Mouse (Mus musculus): ENCODE data around the gene Slc4a4. TPM values are rescaled to one million over a fixed set of nuclear protein-coding genes. Genes with fewer than 3 reads are reported as not detected.

The Slc4a4 gene
- polyA plus RNA-seq, 1 experiment, result 905 TPM

DNA sequence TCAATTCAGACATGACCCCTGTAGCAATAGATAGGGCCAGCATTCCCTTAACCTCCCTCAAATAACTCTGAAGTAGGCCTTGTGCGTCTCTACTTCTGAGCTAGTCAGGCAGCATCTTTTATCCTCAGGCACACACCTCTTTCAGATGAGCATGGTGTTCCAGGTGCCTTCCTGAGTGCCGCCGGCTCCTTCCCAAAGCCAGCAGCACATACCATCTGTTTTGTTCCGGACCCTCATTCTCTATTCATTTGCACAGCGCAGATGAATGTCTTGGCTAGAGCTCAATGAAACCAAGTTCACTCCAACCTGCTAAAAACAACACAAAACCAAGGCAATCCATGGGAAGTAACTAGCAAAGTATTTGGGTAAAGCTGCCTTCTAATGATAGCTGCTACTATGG, 165.6 kb downstream of the Slc4a4 start:
- Histone ChIP-seq H3K27ac (ENCODE audit: insufficient read depth, low read depth, low read length) (no peak overlapping the region), H3K4me3 (ENCODE audit: insufficient read depth, low read depth, low read length) (no peak overlapping the region), H3K4me1 (ENCODE audit: control insufficient read depth, insufficient read depth, low read length) (0 out of 2 replicates have a peak, but pooled peaks cover 3% of the 10 kb centered on the region)
- TF ChIP-seq CTCF (IDR thresholded peaks at IDR 0.05; ENCODE audit: insufficient read depth, low read depth, low read length), result no peak
- TF ChIP-seq POLR2A (IDR thresholded peaks at IDR 0.05; ENCODE audit: insufficient read depth, low read depth, low read length), result no peak
- WGBS, result 78% methylated on average over 5 of the region's 5 CpGs

- no peak overlapping the region for H3K27ac ChIP-seq (ENCODE audit: insufficient read depth, low read depth, low read length)
- TF ChIP-seq CTCF (IDR thresholded peaks at IDR 0.05; ENCODE audit: insufficient read depth, low read depth, low read length) (no peak), POLR2A (IDR thresholded peaks at IDR 0.05; ENCODE audit: insufficient read depth, low read depth, low read length) (no peak)
Observed at GRCm38 (mm10) chr5:89055656-89056055, 169.0 kb downstream of the Slc4a4 start.

GRCm38 (mm10) chr5:89056370-89056769, 169.8 kb downstream of the Slc4a4 start:
- TF ChIP-seq CTCF (IDR thresholded peaks at IDR 0.05; ENCODE audit: insufficient read depth, low read depth, low read length) (no peak), POLR2A (IDR thresholded peaks at IDR 0.05; ENCODE audit: insufficient read depth, low read depth, low read length) (no peak)
- H3K27ac ChIP-seq (ENCODE audit: insufficient read depth, low read depth, low read length), result no peak overlapping the region
- 88% methylated on average over 2 of the region's 2 CpGs for WGBS
- peaks cover 5% of the 10 kb centered on the region; the same call in 1 of the 2 replicates for H3K4me1 ChIP-seq (ENCODE audit: control insufficient read depth, insufficient read depth, low read length)
- H3K4me3 ChIP-seq (ENCODE audit: insufficient read depth, low read depth, low read length), result no peak overlapping the region

More at GRCm38 (mm10) chr5:89055656-89056055, 169.0 kb downstream of the Slc4a4 start:
- no peak overlapping the region for H3K4me3 ChIP-seq (ENCODE audit: insufficient read depth, low read depth, low read length)
- 70% methylated on average over 3 of the region's 3 CpGs for WGBS
- H3K4me1 ChIP-seq (ENCODE audit: control insufficient read depth, insufficient read depth, low read length), result peaks cover 6% of the 10 kb centered on the region; the same call in 1 of the 2 replicates

DNA sequence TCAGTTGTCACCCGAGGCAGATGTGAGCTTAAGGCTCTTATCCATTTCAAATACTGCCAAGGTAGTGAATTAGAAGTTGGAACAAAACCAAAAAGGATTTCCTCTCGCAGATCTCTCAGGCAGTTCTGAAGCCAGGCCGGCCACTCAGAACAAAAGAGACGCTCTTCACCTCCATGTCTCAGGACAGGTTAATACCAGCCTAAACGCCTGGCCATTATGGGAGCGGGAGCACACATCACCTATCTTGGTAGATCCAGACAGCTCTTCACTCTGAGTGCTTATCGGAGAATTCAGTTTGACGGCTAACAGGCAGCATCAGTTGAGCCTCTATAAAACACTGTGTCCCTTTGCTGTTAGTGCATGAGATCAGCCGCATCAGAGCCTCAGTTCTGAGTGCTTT, 174.5 kb downstream of the Slc4a4 start:
- Histone ChIP-seq H3K4me3 (ENCODE audit: insufficient read depth, low read depth, low read length) (no peak overlapping the region), H3K4me1 (ENCODE audit: control insufficient read depth, insufficient read depth, low read length) (peaks cover 3% of the 10 kb centered on the region; the same call in 1 of the 2 replicates), H3K27ac (ENCODE audit: insufficient read depth, low read depth, low read length) (no peak overlapping the region)
- 78% methylated on average over 9 of the region's 9 CpGs for WGBS
- TF ChIP-seq POLR2A (IDR thresholded peaks at IDR 0.05; ENCODE audit: insufficient read depth, low read depth, low read length) (no peak), CTCF (IDR thresholded peaks at IDR 0.05; ENCODE audit: insufficient read depth, low read depth, low read length) (no peak)

DNA sequence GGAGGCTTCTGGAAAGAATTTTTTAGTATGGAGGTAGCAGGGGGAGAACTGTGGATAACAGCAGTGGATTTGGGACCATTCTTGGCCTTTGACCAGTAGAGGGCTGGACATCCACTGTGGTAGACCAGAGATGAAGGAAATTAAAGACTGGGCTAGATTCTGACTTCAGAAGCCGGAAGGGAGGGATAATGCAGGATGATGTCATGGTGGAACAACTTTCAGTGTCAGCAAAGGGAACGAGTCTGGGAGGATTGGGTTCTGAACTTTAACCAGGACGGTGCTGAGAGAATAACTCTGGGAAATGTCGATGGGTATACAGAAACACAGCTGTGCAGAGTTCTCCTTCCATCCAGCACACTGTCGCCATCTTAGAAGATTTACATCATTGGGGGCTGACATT, 175.7 kb downstream of the Slc4a4 start:
- Histone ChIP-seq H3K4me3 (ENCODE audit: insufficient read depth, low read depth, low read length) (no peak overlapping the region), H3K4me1 (ENCODE audit: control insufficient read depth, insufficient read depth, low read length) (peaks cover 3% of the 10 kb centered on the region; the same call in 1 of the 2 replicates), H3K27ac (ENCODE audit: insufficient read depth, low read depth, low read length) (no peak overlapping the region)
- TF ChIP-seq CTCF (IDR thresholded peaks at IDR 0.05; ENCODE audit: insufficient read depth, low read depth, low read length) (no peak), POLR2A (IDR thresholded peaks at IDR 0.05; ENCODE audit: insufficient read depth, low read depth, low read length) (no peak)
- WGBS, result 84% methylated on average over 5 of the region's 5 CpGs

GRCm38 (mm10) chr5:89067111-89067510, 180.5 kb downstream of the Slc4a4 start:
- no peak for TF ChIP-seq CTCF (IDR thresholded peaks at IDR 0.05; ENCODE audit: insufficient read depth, low read depth, low read length)
- H3K4me1 ChIP-seq (ENCODE audit: control insufficient read depth, insufficient read depth, low read length), result no peaks in the 10 kb centered on the region
- no peak overlapping the region for H3K27ac ChIP-seq (ENCODE audit: insufficient read depth, low read depth, low read length)
- H3K4me3 ChIP-seq (ENCODE audit: insufficient read depth, low read depth, low read length), result no peak overlapping the region
- 80% methylated on average over 4 of the region's 4 CpGs for WGBS

- H3K4me3 ChIP-seq (ENCODE audit: insufficient read depth, low read depth, low read length), result no peak overlapping the region
- 58% methylated on average over 5 of the region's 5 CpGs for WGBS
- no peak for TF ChIP-seq CTCF (IDR thresholded peaks at IDR 0.05; ENCODE audit: insufficient read depth, low read depth, low read length)
- no peak for TF ChIP-seq POLR2A (IDR thresholded peaks at IDR 0.05; ENCODE audit: insufficient read depth, low read depth, low read length)
- no peaks in the 10 kb centered on the region for H3K4me1 ChIP-seq (ENCODE audit: control insufficient read depth, insufficient read depth, low read length)
- H3K27ac ChIP-seq (ENCODE audit: insufficient read depth, low read depth, low read length), result no peak overlapping the region
Observed at GRCm38 (mm10) chr5:89068072-89068471, 181.5 kb downstream of the Slc4a4 start.

- TF ChIP-seq CTCF (IDR thresholded peaks at IDR 0.05; ENCODE audit: insufficient read depth, low read depth, low read length), result no peak
- no peak for TF ChIP-seq POLR2A (IDR thresholded peaks at IDR 0.05; ENCODE audit: insufficient read depth, low read depth, low read length)
- Histone ChIP-seq H3K4me3 (ENCODE audit: insufficient read depth, low read depth, low read length) (no peak overlapping the region), H3K27ac (ENCODE audit: insufficient read depth, low read depth, low read length) (no peak overlapping the region), H3K4me1 (ENCODE audit: control insufficient read depth, insufficient read depth, low read length) (no peaks in the 10 kb centered on the region)
- WGBS, result 91% methylated on average over 3 of the region's 3 CpGs
Observed at GRCm38 (mm10) chr5:89070051-89070450, 183.4 kb downstream of the Slc4a4 start.

DNA sequence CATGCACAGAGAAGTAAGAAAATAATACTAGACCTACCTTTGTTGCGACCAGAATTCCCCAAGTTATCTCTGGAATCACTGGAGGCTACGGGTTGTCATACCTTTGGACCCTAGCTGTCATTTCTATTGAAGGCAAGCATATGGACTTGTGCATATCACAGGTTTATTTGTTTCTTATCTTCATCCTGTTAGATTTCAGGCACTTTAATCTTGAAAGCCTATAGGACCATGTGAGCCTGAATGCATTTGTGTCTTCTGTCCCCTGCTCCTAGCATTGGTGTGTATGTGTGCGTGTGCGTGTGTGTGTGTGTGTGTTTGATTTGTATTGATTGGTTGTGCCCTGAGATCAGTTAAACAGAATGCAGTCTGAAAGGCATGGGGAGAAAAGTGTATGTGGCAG, 185.3 kb downstream of the Slc4a4 start:
- 94% methylated on average over 4 of the region's 4 CpGs for WGBS
- no peaks in the 10 kb centered on the region for H3K4me1 ChIP-seq (ENCODE audit: control insufficient read depth, insufficient read depth, low read length)
- no peak for TF ChIP-seq POLR2A (IDR thresholded peaks at IDR 0.05; ENCODE audit: insufficient read depth, low read depth, low read length)
- no peak for TF ChIP-seq CTCF (IDR thresholded peaks at IDR 0.05; ENCODE audit: insufficient read depth, low read depth, low read length)
- no peak overlapping the region for H3K4me3 ChIP-seq (ENCODE audit: insufficient read depth, low read depth, low read length)
- no peak overlapping the region for H3K27ac ChIP-seq (ENCODE audit: insufficient read depth, low read depth, low read length)

DNA sequence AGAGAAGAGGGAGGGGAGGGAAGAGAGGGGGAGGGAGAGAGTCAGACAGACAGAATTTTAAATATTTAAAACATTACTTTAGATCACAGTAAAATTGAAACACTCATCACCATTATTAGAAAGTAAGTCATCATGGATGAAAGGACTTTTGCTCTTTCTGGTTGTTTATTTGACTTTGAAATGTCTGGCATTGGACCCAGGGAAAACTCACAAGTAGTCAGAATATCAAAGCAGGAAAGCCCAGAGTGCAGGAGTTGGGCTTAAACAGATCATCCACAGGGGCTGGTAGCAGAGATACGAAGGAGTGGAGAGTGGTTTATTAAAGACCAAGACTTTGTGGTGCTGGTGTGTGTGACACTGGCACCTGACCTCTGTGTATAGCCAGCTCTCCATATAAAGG, 191.1 kb downstream of the Slc4a4 start:
- no peak overlapping the region for H3K27ac ChIP-seq (ENCODE audit: insufficient read depth, low read depth, low read length)
- no peak overlapping the region for H3K4me3 ChIP-seq (ENCODE audit: insufficient read depth, low read depth, low read length)
- WGBS, result 77% methylated on average over 1 of the region's 1 CpGs
- no peak for TF ChIP-seq POLR2A (IDR thresholded peaks at IDR 0.05; ENCODE audit: insufficient read depth, low read depth, low read length)
- TF ChIP-seq CTCF (IDR thresholded peaks at IDR 0.05; ENCODE audit: insufficient read depth, low read depth, low read length), result no peak
- H3K4me1 ChIP-seq (ENCODE audit: control insufficient read depth, insufficient read depth, low read length), result no peaks in the 10 kb centered on the region; the same call in 1 of the 2 replicates

All from olfactory bulb, adult 2 months (tissue).